Mouse (Mus musculus) forebrain, embryonic 12.5 days (tissue): ENCODE results near the gene Clasrp. TPM values are rescaled to one million over a fixed set of nuclear protein-coding genes. Genes with fewer than 3 reads are reported as not detected.
A peak's percentile ranks its signal among the peaks of the same experiment; 100 is the strongest.

Experiments
- ATAC-seq: fragments of 200-750 bp; cut with Nextera tagmentation; 2 replicates; pipeline ENCODE4 v1.8.0; 2017; ENCODE audit warnings: moderate TSS enrichment; ENCODE audit not compliant: low FRiP score
- H3K27ac ChIP-seq: fragments of 300-500 bp; sonication (generic); 2 replicates; pipeline ENCODE4 v1.5.1; 2016; ENCODE audit warnings: mild to moderate bottlenecking
- H3K27me3 ChIP-seq: fragments of 300-500 bp; sonication (generic); 2 replicates; pipeline ENCODE4 v1.6.1; 2016; ENCODE audit warnings: mild to moderate bottlenecking
- H3K36me3 ChIP-seq: fragments of 300-500 bp; sonication (generic); replicated peaks from 2 replicates; pipeline ENCODE4 v1.6.1; 2016; ENCODE audit warnings: mild to moderate bottlenecking
- H3K4me1 ChIP-seq: fragments of 300-500 bp; sonication (generic); 2 replicates; pipeline ENCODE4 v1.6.1; 2016
- H3K4me2 ChIP-seq: fragments of 300-500 bp; sonication (generic); 2 replicates; pipeline ENCODE4 v1.6.1; 2016; ENCODE audit warnings: mild to moderate bottlenecking, moderate library complexity
- H3K4me3 ChIP-seq: fragments of 300-500 bp; sonication (generic); replicated peaks from 2 replicates; pipeline ENCODE4 v1.5.1; 2016; ENCODE audit warnings: mild to moderate bottlenecking
- H3K9ac ChIP-seq: fragments of 300-500 bp; sonication (generic); 2 replicates; pipeline ENCODE4 v1.6.1; 2016; ENCODE audit warnings: mild to moderate bottlenecking
- H3K9me3 ChIP-seq: fragments of 300-500 bp; sonication (generic); 2 replicates; pipeline ENCODE4 v1.6.1; 2016
- WGBS: fragments of 180-500 bp; shearing (Covaris S2); methylation state at CpG from one replicate; pipeline ENCODE4 v1.1.7; 2016; 5-methylcytosine and 5-hydroxymethylcytosine counted together
- polyA plus RNA-seq: library from polyadenylated mRNA; unstranded; fragments of >200 nt; fragmentation: Nextera tagmentation; extraction: Ambion mirVana; gene quantifications from 2 replicates; pipeline ENCODE4 v1.2.1, GENCODE M21; 2016

The Clasrp gene
- polyA plus RNA-seq, 1 experiment from 2014 or later, result 66.3 TPM

DNA sequence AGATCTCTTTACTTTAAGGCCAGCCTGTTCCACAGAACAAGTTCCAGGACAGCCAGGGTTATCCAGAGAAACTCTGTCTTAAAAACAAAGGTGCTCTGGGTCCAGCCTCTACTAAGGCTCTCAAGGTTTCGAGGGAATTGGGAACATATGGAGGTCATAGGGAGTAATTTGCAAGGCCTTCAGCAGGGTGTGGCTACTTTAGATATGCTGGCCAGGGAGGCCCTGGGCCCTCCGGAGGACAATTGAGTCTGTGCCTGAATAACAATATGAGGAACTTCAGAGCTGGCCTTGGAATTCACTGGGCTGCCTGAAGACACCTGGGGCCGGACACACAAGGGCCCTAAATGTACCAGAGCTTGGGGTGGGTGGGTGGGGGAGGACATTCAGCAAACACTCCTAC, 28.7 kb downstream of the Clasrp start:
- H3K4me2 ChIP-seq, result no peak overlapping the region
- WGBS, result 72% methylated on average over 3 of the region's 3 CpGs
- no peaks in the 10 kb centered on the region for H3K9me3 ChIP-seq
- H3K9ac ChIP-seq, result no peak overlapping the region
- no peak overlapping the region for H3K4me3 ChIP-seq
- peaks cover 6% of the 10 kb centered on the region for H3K36me3 ChIP-seq
- no peak for ATAC-seq
- peaks cover 57% of the 10 kb centered on the region for H3K27me3 ChIP-seq
- peaks cover 34% of the 10 kb centered on the region for H3K4me1 ChIP-seq
- H3K27ac ChIP-seq, result no peak overlapping the region

DNA sequence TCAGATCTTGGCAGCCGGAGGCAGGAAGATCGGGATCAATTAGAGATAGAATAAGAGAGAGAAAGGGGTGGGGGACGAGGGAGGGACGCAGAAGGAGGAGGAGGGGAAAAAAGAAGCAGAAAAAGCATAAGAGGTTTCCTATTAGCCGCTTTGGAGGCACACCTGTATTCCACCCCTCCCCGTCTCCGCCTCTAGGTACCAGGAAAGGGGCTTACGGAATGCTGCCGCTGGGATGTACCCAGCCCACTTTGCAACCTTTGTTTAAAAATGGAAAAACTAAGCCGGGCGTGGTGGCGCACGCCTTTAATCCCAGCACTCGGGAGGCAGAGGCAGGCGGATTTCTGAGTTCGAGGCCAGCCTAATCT, 30.5 kb downstream of the Clasrp start:
- 27% methylated on average over 16 of the region's 16 CpGs for WGBS
- peak overlapping the region; percentile 79 for H3K4me3 ChIP-seq
- H3K27ac ChIP-seq, result peak overlapping the region; percentile 73
- peak overlapping the region; percentile 80 for H3K9ac ChIP-seq
- H3K9me3 ChIP-seq, result no peaks in the 10 kb centered on the region
- H3K27me3 ChIP-seq, result peaks cover 41% of the 10 kb centered on the region
- H3K4me1 ChIP-seq, result peaks cover 34% of the 10 kb centered on the region
- peak overlapping the region; percentile 78 for H3K4me2 ChIP-seq
- ATAC-seq, result no peak
- H3K36me3 ChIP-seq, result peaks cover 8% of the 10 kb centered on the region

DNA sequence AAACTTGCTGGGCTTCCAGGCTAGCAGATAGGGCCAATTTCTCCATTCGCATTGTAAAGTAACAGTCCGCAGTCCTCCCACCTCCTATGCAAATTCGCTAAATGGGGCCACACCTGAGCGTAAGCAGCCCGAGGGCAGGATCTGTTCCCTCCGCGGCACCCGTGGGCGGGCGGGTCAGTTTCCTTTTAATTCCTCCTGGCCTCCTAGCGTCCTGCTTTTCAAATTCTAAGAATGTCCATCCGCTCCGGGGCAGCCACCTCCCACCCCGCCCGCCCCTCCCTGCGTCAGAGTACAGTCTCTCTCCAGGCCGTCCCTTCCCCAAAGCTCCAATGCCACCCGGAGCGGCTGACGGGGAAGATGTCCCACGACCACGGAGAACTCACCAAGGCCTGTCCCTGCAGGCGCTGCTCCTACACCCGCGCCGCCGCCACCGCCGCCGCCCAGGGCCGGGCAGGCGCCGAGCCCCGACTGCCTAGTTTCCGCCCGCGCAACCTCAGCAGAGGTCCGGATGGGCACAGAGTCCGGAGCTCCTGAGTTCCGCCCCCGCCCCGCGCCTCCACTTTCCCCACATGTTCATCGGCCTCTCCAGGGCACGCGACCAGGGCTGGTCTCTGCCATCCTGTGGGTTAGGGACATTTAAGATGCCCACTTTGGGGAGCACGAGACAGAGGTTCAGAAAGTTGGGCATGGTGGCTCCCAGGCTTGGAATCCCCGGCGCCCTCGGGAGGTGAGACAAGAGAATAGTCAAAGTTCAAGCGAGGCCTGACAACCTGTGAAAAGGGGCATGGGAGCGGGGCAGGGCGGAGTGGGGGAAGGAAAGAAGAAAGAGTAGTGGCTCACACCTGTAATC, 31.1 kb downstream of the Clasrp start:
- Histone ChIP-seq H3K36me3 (peaks cover 10% of the 10 kb centered on the region), H3K27me3 (peaks cover 35% of the 10 kb centered on the region), H3K9ac (peak overlapping the region; percentile 80), H3K4me1 (peaks cover 34% of the 10 kb centered on the region), H3K9me3 (no peaks in the 10 kb centered on the region), H3K4me3 (peak overlapping the region; percentile 79), H3K4me2 (peak overlapping the region; percentile 78), H3K27ac (peak overlapping the region; percentile 73)
- peak; percentile 89 for ATAC-seq
- WGBS, result 1% methylated on average over 50 of the region's 53 CpGs

DNA sequence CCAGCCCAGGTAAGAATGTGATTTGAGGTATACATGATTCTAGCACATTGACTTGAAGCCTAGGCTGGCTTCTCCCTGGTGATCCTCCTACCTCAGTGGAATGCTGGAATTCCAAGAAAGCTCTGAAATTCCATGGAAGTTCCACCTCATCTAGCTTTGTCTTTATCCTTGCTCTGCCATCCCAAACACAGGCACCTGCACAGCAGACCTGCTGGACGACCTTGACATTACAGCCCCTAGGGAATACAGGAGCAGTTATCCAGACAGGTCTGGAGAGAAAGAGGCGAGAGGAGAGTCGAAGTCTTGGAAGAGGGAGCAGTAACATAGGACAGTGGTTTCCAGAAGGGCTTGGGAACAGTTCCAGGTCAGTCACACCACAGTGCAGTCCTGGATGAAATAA, 34.6 kb downstream of the Clasrp start:
- H3K27ac ChIP-seq, result no peak overlapping the region
- H3K9me3 ChIP-seq, result peaks cover 2% of the 10 kb centered on the region; the same call in 1 of the 2 replicates
- H3K27me3 ChIP-seq, result peaks cover 1% of the 10 kb centered on the region
- no peak overlapping the region for H3K9ac ChIP-seq
- H3K36me3 ChIP-seq, result peaks cover 32% of the 10 kb centered on the region
- H3K4me3 ChIP-seq, result no peak overlapping the region; the same call in 1 of the 2 replicates
- H3K4me2 ChIP-seq, result no peak overlapping the region
- 84% methylated on average over 3 of the region's 3 CpGs for WGBS
- peaks cover 22% of the 10 kb centered on the region for H3K4me1 ChIP-seq
- no peak for ATAC-seq

DNA sequence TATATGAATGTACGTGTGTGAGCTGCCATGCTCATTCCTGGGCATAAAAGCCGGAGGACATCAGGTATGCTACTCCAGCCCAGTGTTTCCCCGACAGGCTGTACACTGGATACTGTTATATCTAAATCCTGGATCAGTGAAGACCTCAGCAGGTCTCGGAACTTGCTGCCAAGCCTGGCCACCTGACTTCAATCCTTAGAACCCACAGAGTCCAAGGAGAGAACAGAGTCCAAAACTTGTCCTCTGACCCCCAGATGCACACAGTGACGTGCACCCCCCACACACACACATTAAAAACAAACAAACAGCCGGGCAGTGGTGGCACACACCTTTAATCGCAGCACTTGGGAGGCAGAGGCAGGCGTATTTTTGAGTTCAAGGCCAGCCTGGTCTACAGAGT, 36.9 kb downstream of the Clasrp start:
- H3K4me2 ChIP-seq, result no peak overlapping the region
- H3K9me3 ChIP-seq, result peaks cover 6% of the 10 kb centered on the region; the same call in 1 of the 2 replicates
- no peaks in the 10 kb centered on the region for H3K27me3 ChIP-seq
- no peak overlapping the region for H3K9ac ChIP-seq
- no peak for ATAC-seq
- H3K36me3 ChIP-seq, result peaks cover 39% of the 10 kb centered on the region
- no peak overlapping the region for H3K27ac ChIP-seq
- WGBS, result 94% methylated on average over 8 of the region's 8 CpGs
- no peak overlapping the region for H3K4me3 ChIP-seq
- H3K4me1 ChIP-seq, result peaks cover 21% of the 10 kb centered on the region

DNA sequence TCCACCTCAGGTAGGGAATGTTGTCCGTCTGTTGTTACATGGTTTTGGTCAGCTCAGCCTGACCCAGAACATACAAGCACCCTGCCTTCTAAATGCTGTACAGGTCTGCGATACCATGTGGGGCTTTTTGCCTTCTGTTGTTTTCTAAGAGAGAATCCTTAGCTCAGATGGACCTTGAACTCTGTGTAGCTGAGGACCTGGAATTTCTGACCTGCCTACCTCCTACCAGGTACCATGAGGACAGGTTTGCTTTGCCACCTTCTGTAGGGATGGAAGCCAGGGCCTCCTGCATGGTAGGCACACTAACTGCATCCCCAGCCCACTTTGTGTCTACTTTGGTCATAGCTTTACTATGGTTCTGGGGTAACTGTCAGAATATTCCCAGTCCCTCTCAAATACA, 38.5 kb downstream of the Clasrp start:
- H3K27me3 ChIP-seq, result no peaks in the 10 kb centered on the region
- 100% methylated on average over 2 of the region's 2 CpGs for WGBS
- H3K36me3 ChIP-seq, result peaks cover 39% of the 10 kb centered on the region
- H3K27ac ChIP-seq, result no peak overlapping the region
- H3K9me3 ChIP-seq, result peaks cover 6% of the 10 kb centered on the region; the same call in 1 of the 2 replicates
- ATAC-seq, result no peak
- no peak overlapping the region for H3K4me2 ChIP-seq
- no peak overlapping the region for H3K9ac ChIP-seq
- H3K4me3 ChIP-seq, result no peak overlapping the region
- H3K4me1 ChIP-seq, result peaks cover 17% of the 10 kb centered on the region

DNA sequence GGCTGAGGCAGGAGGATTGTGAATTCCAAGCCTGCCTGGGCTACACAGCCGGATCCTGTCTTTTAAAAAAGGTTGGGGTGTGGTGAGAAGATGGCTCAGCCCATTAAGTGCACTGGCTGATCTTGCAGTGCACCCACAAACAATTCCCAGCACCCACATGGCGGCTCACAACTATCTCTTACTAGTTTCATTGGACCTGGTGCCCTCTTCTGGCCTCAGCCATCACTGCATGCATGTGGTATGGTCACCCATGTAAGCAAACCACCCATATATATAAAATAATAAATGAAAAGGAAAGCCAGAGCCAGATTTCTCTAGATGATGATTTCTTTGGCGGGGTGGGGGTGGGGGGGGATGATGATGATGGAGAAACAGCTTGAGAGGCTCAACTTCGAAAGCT, 39.8 kb downstream of the Clasrp start:
- H3K27me3 ChIP-seq, result no peaks in the 10 kb centered on the region
- 90% methylated on average over 4 of the region's 4 CpGs for WGBS
- H3K4me3 ChIP-seq, result no peak overlapping the region
- peaks cover 38% of the 10 kb centered on the region for H3K36me3 ChIP-seq
- no peak overlapping the region for H3K9ac ChIP-seq
- H3K4me1 ChIP-seq, result peaks cover 30% of the 10 kb centered on the region
- no peak overlapping the region for H3K27ac ChIP-seq
- H3K4me2 ChIP-seq, result no peak overlapping the region
- ATAC-seq, result no peak
- peaks cover 6% of the 10 kb centered on the region; the same call in 1 of the 2 replicates for H3K9me3 ChIP-seq

DNA sequence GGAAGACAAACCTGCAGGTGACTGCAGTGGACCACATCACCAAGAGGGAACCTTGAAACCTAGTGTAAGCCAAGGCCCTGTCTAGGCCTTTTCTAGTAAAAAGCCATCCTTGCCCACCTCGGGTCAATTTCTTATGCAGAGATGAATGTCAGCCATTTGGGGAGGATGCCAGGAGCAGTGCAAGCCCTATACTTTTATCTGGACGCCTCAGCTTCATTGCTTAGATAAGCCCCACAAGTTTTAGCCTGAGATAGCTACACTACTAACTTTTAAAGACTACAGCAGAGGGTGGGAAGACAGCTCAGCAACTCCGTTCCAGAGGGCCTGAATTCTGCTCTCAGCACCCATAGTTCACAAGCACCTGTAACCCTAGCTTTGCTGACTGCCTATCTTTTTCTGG, 40.4 kb downstream of the Clasrp start:
- Histone ChIP-seq H3K4me3 (no peak overlapping the region), H3K9me3 (peaks cover 6% of the 10 kb centered on the region; the same call in 1 of the 2 replicates), H3K4me2 (0 out of 2 replicates have a peak overlapping the region, but pooled peaks have one; percentile 99), H3K4me1 (peaks cover 36% of the 10 kb centered on the region), H3K27me3 (no peaks in the 10 kb centered on the region), H3K9ac (no peak overlapping the region), H3K27ac (no peak overlapping the region), H3K36me3 (peaks cover 32% of the 10 kb centered on the region)
- ATAC-seq, result no peak
- 83% methylated on average over 3 of the region's 3 CpGs for WGBS

DNA sequence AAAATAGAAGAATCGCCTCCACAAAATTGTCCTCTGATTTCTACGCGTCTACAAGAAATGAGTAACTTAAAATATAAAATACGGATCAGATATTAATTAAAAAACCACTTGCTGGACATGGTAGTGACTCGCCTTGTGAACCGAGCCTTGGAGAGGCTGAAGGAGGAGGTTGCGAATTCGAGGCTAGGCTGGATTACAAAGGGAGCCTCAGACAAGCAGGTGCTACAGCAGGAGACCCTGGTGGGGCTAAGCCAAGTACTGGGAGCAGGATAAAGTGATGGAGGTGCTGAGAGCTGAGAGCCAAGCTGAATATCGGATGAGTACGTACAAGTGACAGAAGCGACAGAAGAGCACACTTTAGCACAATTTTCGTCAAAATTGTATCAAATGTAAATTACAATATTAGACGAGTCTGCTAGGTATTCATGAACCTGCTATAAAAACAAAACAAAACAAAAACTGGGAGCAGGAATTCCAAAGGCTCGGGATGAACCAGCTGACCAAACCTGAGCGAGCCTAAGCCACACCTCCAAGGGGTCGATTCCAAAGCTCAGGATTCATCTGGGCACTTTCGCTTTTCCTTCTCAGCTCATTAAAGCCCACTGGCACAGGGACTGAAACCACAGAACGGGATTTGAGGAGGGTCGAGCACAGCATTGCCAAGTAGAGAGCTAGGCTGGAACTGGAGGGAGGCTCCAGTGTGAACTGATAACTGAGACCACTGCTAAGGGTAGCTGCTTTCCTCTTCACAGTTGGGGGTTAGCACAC, 41.5 kb downstream of the Clasrp start, which contains the start of gene Ppp1r37:
Gene Ppp1r37 (minus strand): TSS at position 434 of the 768 bp plus-strand sequence.
- H3K36me3 ChIP-seq, result peaks cover 34% of the 10 kb centered on the region
- peak within 1 kb of the TSS; percentile 99 for H3K4me2 ChIP-seq
- 2% methylated on average over 19 of the region's 19 CpGs for WGBS
- peak within 1 kb of the TSS; percentile 98 for H3K4me3 ChIP-seq
- peak; percentile 48 for ATAC-seq
- peak within 1 kb of the TSS; percentile 96 for H3K9ac ChIP-seq
- peak within 1 kb of the TSS; percentile 92 for H3K27ac ChIP-seq
- H3K9me3 ChIP-seq, result peaks cover 6% of the 10 kb centered on the region; the same call in 1 of the 2 replicates
- H3K27me3 ChIP-seq, result no peaks in the 10 kb centered on the region
- H3K4me1 ChIP-seq, result peaks cover 46% of the 10 kb centered on the region

DNA sequence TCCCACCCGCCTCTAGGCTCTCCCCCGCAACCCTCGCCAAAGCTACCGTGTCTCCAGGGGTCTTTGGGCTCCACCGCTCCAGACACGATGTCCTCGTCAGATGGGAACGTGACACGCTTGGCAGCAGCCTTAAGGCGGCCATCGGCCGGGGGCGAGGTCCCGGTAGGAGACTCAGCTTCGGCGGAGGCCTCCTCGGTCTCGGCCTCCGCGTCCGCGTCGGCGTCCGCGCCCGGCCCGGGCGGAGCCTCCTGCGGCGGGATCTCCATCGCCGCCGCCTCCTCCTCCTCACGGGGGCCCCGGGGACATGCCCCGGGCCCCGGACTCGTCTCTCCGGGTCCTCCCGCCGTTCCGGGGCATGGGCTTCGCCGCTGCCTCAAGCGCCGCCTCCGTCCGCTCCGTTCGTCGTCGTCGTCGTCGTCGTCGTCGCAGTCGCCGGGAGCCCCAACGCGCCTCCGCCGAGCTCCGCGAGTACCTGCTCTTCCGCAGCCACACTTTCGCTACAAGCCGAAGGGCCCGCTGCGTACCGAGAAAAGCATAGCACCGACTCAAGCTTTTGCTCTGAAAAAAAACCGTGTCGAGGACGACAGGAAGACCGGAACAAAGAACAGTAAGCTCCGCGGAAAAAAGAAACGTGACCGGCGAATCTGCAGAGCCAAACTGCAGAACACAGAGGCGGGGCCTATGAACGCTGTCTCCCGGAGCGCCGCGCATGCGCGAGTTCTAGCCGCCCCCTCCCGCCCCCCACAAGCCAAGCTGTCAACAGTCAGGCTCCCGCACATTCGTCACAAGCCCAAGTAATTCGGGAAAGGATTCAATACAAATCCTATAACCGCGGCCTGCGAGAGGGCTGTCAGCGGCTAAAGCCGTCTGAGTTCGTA, 42.3 kb downstream of the Clasrp start:
- peaks cover 6% of the 10 kb centered on the region; the same call in 1 of the 2 replicates for H3K9me3 ChIP-seq
- H3K4me1 ChIP-seq, result peaks cover 46% of the 10 kb centered on the region
- H3K27ac ChIP-seq, result peak overlapping the region; percentile 92
- under 1% methylated on average over 101 of the region's 102 CpGs for WGBS
- no peaks in the 10 kb centered on the region for H3K27me3 ChIP-seq
- peak; percentile 90 for ATAC-seq
- peak overlapping the region; percentile 98 for H3K4me3 ChIP-seq
- H3K36me3 ChIP-seq, result peaks cover 32% of the 10 kb centered on the region
- peak overlapping the region; percentile 96 for H3K9ac ChIP-seq
- H3K4me2 ChIP-seq, result peak overlapping the region; percentile 99

DNA sequence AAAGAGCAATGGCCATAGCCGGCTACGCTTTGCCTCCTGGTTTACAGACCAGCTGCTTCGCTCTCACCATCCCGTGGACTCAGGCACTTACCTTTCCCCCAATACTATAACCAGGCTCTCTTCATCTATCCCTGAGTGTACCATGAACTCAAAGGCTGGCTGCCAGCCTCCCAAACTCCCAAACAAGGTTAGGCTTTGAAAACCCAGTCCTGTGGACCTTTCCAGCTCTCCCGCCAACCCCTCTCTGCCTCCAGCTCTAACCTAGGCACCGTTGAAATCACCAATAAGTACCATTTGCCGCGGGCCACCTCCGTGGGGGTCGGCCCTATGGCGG, 42.9 kb downstream of the Clasrp start:
- H3K4me2 ChIP-seq, result peak overlapping the region; percentile 99
- ATAC-seq, result no peak
- H3K4me1 ChIP-seq, result peaks cover 46% of the 10 kb centered on the region
- peaks cover 33% of the 10 kb centered on the region for H3K36me3 ChIP-seq
- peak overlapping the region; percentile 96 for H3K9ac ChIP-seq
- peaks cover 6% of the 10 kb centered on the region; the same call in 1 of the 2 replicates for H3K9me3 ChIP-seq
- under 1% methylated on average over 11 of the region's 11 CpGs for WGBS
- peak overlapping the region; percentile 98 for H3K4me3 ChIP-seq
- H3K27ac ChIP-seq, result peak overlapping the region; percentile 92
- no peaks in the 10 kb centered on the region for H3K27me3 ChIP-seq
